Mouse (Mus musculus) urinary bladder, adult 2 months (tissue): ENCODE measurements around the gene Omt2b. TPM values are rescaled to one million over a fixed set of nuclear protein-coding genes. Genes with fewer than 3 reads are reported as not detected.
"Not testable (repeated sequence)": the region's sequence is repeated elsewhere in the genome, so short reads cannot be mapped to it uniquely, and the experiment has no call there.

Experiments used
- DNase-seq: peaks from one replicate; pipeline ENCODE4 v3.0.0; 2022; ENCODE audit warnings: low spot score
- polyA plus RNA-seq: library from polyadenylated mRNA; depleted of rRNA; stranded (reverse); fragments of >200 nt; gene quantifications from 2 replicates; pipeline ENCODE4 v1.2.3, GENCODE M21; 2012

The Omt2b gene
- polyA plus RNA-seq, 1 experiment = not detected

DNA sequence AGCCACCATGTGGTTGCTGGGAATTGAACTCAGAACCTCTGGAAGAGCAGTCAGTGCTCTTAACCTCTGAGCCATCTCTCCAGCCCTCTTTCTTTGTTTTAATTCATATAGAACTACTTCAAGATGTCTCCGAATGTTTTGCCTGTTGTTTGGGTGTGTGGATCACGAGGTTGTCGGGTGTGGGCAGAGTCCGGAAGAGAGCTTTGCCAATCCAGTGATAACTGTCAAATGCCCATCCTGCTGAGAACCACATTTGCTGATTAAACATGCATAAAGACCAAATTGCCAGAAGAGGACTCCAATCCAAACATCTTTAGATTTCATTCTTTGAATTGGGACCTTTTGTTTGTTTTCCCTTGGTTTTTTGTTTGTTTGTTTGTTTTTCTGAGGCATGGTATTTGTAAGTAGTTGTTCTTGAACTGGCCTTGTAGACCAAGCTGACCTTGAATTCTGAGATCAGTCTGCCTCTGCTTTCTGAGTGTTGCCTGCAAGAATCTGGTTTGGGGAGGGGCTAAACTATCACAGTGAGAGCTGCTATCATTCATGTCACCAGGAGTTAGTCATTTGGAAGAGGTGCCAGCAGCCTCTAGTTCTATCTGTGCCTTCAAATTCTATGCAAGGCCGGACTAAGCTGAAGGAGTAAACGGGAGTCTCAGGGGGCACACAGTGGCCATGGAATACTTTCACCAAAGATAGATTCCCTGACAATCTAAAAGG is 24.3 kb downstream of the Omt2b start:
- DNase-seq = no peak

DNA sequence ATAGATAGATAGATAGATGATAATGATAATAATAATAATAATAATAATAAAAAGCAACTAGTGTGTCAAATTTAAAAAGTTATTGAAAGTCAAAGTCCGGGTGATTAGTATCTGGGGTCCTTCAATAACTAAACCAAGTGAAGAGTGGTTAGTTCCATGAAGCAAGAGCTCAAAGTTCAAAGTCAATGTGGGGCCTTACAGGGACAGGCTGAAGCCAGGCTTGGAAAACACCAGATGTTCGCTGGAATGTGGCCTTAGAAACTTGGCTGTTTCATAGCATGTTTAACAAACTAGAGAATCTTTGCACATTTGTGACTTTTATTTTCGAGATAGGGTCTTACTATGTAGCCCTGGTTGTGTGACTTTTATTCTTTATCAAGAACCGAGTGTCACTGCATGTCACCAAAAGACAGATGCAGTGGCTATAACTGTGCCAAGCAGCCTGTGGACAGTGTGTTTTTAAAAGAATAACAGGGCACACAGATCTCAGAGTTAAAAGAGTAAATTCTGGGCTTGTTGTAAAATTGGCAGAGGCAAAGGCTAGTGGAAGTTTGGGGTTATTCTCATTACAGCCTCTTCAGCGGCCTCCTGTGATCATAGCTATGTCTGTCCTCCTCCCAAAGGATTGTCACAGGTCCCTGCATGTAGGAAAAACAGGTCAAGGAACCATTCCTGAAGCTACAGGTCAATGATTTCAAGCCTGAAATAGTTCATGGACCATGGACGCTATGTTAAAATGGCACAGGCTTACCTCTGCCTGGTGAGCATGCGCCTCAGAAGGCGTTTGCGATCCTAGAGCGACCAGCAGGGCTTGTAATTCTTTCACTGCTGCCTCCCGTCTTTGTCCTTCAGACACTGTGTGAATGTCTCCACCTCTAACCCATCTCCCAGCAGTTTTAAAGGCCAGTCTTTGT is 27.5 kb downstream of the Omt2b start:
- DNase-seq = no peak

DNA sequence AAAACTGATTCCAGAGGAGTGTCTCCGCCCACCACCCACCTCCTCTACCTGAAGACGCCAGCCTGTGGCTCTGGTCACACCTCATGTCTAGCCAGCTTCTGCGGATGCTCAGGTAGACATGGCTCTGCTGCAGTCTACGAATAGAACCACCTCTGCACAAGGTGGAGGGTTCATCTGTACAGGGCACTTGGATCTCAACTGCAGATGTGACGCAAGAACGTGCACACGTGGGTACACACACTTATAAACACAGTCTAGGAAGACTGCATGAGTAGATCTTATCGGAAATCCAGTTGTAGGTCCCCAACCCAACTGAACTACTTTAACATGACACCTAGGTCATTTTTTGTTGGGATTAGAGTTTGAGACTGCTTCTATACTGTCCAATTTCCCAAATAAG is 28.2 kb downstream of the Omt2b start, which contains the start of gene Gsta2:
Gene Gsta2 (minus strand): TSS at position 178 of the 400 bp plus-strand sequence.
- DNase-seq = no peak

DNA sequence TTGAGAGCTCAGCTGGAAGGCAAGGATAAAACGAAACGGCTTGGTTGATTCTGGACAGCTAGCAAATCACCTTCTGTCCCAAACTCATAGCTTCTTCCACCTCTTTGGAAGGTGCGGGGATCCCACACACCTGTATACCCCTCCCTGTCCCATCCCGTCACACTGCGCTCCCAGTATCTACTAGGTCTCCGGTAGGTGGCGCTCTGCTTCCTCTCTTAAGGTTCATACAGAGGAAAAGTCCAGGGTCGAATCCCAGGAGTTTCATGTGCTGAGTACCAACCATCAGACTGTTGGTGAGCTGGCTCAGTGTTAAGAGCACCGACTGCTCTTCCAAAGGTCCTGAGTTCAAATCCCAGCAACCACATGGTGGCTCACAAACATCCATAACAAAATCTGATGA is 30.7 kb downstream of the Omt2b start:
- peak; percentile 40 for DNase-seq

DNA sequence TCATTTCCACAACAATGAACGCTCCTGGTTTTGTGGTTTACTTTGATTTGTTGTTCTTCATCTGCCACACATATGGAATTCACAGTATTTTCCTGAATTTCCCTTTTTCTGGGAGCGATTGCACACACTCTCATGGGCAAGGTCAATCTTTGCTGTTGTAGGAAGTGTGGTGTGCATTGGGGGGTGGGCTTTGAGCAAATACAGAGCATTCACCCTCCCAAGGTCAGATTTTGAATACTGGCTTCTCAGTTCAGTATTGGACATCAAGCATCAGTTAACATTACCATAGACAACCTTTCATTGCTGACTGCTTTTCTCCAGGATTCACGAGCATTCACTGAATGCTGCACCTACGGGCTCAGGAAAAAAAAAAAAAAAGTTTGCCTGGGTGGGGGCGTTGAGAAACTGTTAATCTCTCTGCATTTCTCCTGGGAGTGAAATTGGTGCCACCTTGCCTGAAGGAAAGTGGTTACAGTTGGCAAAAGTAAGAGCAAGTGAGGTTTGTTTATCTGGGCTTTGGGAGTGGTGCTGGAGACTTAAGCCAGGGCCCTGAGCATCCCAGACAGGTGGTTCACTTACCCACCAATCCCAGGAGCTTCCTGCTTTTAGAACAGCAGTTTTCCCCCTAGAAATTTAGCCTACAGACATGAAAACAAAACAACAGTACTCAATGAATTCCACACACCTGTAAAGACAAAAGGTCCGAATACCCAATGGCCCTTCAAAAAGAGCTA is 32.5 kb downstream of the Omt2b start:
- no peak for DNase-seq

DNA sequence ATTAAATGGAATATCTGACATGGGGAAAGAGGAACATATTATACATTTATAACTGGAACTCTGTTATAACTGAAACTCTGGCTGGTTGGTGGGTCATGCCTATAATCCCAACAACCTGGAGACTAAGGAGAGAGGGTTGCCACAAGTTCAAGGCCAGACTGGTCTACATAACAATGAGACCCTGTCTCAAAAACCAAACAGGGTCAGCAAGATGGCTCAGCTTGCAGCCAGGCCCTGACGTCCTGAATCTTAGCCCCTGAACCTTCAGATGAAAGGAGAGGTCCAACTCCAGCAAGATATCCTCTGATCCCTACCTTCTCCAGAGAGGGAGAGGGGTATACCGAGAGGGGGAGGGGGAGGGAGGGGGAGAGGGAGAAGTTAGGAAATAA is 33.1 kb downstream of the Omt2b start:
- DNase-seq = no peak

DNA sequence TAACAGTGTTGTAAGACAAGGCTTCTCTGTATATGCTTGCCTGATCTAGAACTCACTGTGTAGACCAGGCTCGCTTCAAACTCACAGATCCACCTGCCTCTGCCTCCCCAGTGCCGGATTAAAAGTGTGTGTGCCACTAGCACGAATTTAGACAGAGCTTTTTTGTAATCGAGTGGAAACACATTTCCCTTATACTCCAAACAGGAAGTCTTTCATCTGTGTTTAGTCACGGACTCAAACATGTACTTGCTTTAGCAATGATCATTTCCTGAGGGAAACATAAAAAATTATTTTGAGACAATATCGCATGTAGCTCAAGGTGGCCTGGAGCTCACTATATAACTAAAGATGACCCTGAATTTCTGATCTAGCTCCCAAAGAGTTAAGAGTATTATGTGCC is 36.0 kb downstream of the Omt2b start:
- DNase-seq = no peak

DNA sequence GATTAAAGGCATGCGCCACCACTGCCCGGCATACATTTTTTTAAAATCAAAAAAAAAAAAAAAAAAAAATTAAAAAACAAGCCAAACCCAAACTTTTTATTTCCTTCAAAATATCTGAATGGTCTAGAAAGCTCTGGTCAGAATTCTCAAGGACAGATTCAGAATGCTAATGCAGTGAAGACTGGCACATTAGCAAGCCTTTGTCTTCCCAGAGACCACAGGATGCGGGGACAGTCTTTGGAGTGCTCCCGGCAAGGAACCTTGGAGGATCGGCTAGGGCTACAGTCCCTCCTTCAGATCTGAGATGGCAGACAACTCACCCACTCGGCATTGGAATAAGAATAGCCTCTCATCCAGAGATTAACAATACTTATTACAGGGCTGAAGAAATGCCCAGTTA is 37.3 kb downstream of the Omt2b start:
- DNase-seq = no peak

DNA sequence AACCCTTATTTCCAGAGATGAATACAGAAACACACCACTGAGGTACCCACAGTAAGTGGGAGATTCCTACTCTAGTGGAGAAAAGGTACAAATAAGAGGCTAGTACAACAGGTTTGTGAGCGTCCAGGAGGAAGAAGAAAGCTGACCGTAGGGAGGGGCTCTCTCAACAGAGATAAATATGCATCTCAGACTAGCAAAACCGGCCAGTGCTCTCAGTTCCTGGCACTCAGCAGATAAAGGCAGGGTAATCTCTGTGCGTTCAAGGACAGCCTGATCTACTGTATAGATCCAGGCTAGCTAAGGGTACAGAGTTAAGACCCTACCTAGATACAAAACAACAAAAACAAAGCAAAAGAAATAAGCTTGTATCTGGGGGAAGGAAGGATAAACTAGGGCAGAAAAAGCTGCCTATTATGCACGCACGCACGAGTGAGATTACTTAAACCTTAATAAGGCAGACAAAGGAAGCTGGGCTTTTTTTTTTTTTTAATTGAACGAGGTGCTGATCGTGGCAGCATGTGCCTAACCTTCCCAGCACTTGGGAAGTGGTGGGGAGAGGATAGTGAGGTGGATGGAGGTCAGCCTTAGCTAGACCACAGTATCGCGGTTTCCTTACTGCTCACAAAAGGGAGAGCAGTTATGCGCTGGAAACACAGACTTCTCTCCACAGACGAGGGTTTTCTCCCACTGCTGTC is 38.6 kb downstream of the Omt2b start:
- no peak for DNase-seq

DNA sequence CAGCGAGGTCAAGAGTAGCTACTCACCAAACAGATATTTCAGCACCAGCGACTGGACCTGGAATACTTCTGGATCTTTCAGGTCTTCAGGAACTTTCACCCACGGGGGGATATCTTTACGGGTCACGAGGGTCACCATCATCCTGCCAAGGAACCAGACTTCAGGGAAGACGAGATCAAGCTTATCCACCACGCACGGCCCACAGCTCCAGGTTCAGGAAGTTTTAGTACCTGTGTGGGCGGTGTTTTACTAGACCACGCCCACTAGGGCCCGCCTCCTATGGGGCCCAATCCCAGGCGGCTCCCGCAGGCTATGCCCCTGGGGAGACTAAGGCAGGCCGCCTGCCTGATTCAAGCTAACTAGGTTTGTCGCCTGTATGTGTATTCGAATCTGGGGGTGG is 40.6 kb downstream of the Omt2b start, which contains the start of gene Dppa5a:
Gene Dppa5a (minus strand): TSS at position 219 of the 400 bp plus-strand sequence.
- DNase-seq = not testable (repeated sequence)

DNA sequence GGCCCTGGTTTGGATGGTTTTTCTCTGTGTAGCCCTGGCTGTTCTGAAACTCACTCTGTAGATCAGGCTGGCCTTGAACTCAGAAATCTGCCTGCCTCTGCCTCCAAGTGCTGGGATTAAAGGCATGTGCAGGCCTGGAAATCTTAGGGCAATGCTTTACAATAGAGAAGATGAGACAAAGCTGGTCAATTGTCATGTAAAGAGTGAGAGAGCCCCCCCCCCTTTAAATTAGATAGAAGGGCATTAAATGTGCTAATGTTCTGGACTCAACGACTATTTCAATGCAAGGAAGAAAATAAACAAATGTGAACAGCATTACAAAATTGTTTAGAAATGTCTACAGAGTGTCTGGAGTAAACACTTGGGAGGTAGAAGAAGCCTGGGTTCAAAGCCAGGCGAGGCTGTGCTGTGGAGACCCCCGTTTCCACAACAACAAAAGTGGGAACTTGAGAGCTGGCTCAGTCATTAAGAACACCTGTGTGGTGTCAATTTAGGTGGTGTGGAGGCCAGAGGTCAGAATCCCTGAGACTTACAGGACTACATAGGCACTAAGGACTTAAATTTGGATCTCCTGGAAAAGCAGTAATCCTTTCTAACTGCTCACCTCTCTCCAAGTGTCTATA is 41.4 kb downstream of the Omt2b start:
- DNase-seq = no peak

DNA sequence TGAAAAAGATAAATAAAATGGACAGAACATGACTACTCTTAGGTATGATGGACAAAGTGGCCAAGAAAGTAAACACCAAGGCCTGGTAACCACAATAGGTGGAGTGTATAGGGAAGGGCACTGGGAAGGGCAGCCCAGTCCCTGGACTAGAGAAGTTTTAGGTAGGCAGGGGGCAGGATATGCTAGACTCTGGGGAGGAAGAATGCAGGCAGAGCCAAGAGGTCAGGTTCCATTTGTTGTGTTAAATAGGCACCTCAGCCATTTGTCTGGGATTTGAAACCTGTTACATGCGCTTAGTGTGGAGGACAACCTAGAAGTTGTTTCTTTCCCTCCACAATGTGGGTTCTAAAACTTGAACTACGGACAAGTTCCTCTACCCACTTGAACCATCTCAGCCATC is 42.0 kb downstream of the Omt2b start:
- DNase-seq = no peak

DNA sequence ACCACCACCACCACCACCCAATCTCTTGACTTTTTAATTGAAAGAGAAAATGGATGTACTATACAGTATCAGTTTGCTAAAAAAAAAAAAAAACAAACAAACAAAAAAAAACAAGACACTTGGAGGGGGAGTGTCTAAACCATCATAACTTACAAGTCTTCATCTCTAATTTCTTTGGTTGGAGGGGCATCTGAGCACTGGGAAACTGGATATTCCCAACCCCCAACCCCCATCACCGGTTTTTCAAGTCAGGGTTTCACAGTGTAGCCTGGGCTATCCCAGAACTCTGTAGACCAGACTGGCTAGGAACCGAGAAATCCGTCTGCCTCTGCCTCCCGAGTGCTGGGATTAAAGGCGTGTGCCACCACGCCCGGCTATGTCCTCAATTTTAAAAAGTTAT is 42.4 kb downstream of the Omt2b start:
- DNase-seq = no peak

DNA sequence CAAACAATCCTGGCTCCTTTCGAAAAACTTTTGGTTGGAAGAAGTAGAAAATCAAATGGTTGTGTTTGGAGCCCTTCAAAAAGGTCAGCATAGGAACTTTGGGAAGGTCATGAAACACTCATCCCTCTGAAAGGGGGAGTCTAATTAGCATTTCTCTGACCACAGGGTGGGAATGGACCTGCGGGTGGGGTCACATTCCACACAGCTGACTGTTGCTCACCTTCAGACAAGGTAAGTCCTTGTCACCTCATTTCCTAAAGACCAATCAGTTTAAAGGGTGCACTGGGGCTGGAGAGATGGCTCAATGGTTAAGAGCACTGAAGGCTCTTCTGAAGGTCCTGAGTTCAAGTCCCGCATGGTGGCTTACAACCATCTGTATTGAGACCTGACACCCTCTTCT is 44.1 kb downstream of the Omt2b start:
- DNase-seq = no peak

DNA sequence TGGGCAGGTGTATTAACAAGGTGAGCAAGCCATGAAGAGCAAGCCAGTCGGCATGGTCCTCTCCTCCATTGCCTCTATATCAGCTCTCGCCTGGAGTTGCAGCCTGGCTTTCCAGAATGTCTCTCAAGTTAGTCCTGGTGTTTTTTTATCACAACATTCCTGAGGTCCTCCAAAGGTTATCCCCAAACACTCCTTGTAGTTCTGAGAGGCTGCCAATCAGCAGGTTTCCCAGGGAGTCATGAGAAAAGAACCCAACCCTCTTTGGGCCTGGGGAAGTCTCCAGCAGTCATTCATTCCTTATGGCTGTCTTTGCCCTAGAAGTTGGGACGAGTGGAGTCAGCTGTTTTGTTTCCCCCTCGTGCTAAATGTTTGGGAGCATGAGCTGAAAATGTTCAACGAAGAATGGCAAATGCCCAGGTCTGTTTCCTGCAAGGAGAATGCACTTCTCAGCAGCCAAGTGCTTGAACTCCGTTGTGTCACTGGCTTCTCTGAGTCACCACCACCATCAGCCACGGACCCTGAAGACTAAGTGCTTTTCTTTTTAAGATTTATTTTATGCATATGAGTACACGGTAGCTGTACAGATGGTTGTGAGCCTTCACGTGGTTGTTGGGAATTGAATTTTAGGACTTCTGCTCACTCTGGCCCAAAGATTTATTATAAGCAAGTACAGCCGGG is 45.6 kb downstream of the Omt2b start:
- DNase-seq = no peak

DNA sequence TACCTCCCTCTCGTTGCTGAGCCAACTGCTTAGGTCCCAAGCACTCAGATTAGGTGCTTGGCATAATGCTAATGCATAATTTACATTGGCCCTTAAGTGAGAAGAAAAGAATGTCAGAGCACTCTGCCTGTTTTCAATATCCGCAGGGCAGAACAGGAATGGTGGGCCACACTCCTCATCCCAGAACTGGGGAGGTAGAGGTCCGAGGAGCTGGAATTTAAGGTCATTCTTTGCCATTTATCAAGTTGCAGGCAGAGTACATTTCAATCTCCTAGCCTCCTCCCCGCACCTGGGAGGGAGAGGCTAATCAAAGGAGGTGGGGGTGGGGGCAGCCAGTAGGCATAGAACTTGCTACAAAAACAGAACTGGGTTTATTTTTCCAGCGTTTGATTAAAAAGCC is 47.0 kb downstream of the Omt2b start:
- DNase-seq = no peak

DNA sequence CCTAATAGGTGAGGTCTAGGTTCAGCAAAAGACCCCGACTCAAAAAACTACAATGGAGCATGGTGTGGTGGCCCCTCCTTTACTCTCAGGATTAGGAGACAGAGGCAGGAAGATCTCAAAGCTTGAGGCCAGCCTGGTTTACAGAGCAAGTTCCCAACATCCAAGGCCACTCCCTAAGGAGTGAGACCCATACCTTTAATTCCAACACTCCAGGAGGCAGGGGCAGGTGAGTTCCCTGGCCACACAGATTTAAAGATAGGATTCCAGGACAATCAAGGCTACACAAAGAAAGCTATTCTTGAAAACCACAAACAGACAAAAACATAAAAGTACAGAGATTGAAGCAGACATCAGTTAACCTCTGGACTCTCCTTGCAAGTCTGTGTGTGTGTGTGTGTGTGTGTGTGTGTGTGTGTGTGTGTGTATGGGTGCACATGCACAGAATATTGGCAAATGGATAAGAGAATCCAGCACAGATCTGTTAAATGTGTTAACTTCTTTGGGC is 47.5 kb downstream of the Omt2b start:
- no peak for DNase-seq

DNA sequence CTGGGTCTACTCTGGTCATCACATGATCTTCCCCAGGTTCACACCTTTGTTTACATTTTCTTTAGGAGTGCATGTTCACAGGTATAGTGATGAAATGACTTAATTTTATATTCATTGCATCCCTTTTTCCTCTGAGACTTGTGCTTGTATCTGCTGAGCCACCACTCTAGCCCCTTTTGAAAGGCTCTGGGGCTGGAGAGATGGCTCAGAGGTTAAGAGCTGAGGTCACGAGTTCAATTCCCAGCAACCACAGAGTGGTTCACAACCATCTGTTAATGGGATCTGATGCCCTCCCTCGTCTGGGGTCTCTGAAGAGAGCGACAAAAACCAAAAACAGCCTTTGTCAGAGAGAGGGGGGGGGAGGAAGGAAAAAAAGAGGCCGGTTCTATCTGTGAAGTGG is 48.1 kb downstream of the Omt2b start:
- no peak for DNase-seq

DNA sequence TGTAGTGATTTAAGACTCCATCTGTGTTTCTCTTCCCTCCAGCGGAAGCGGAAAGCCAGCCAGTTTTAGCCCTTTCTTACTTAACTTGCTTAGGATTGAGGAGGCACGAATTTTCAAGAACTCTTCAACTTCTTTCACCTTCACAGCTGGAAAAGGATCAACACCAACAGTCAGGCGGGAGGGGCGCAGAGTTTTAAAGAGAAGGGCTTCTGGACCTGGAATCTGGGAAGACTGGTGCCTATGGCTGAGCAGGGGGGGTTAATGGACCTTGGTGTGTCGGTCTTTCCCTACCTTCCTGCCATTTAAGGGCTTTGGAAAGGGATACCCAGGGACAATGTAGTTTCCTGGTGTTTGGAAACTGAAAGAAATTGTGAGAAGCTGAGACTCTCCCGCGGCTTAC is 50.2 kb downstream of the Omt2b start:
- no peak for DNase-seq

DNA sequence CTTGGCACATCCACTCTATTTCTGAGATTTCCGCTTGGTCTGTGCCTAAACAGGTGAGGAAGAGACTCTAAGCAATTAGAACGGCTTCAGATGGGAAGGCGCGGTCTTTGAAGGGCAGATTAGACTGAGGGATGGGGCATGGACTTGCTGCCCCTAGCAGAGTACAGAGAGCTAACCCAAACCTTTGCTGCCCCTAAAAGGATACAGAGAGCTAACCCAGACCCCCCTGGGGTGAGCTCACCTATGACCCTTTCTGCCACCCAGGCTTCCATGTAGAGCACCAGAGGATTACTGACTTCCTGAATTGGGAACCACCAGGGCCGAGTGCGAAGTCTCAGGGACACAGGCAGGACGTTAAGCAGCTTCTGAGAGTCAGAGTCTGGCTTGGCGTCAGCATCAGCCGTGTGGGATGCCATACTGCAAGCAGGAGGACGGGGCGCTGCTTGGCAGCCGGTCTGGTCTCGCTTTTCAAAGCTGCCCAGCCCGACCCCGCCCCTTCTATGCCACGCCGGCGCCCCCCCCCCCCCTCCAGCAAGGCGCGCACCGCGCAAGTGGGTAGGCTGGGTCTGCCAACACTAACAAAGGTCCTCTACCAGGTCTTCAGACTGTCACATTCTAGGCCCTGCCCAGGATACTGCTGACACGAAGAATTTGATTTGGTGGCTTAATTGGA is 50.9 kb downstream of the Omt2b start, which contains the start of gene Ooep:
Gene Ooep (minus strand): TSS at position 613 of the 673 bp plus-strand sequence.
- no peak for DNase-seq
